18 mouse cellular contexts compared by ENCODE assay signal in genomic region chr16:44365522-44365921, GRCm38 (mm10). TPM values are rescaled to one million over a fixed set of nuclear protein-coding genes. Genes with fewer than 3 reads are reported as not detected.
"Had no signal": no experiment of that assay in that cellular context is flagged by ENCODE, and none has a peak within 500 bp of the region (broad histone marks: within the 10 kb centered on the region; RNA-seq: fewer than 3 reads in every experiment).

No protein-coding gene starts in this region.

- H3K4me3 ChIP-seq: kidney, embryonic 15.5 days; left cerebral cortex, adult 2 months; limb, embryonic 12.5 days; lung, embryonic 15.5 days; midbrain, embryonic 13.5 days had no signal

- H3K4me1 ChIP-seq: kidney, embryonic 15.5 days; limb, embryonic 12.5 days; lung, embryonic 15.5 days; midbrain, embryonic 13.5 days had no signal

- DNase-seq: kidney, adult 2 months; kidney, postnatal 14 days; lung, postnatal 14 days; right cerebral cortex, adult 18-20 months; right cerebral cortex, postnatal 25 days; thymus, adult 18-20 months; thymus, postnatal 14 days had no signal

- H3K9me3 ChIP-seq: kidney, embryonic 15.5 days; limb, embryonic 12.5 days; lung, embryonic 15.5 days; midbrain, embryonic 13.5 days had no signal

- ATAC-seq: inflammation-experienced regulatory T-cells, adult 6 months; midbrain, embryonic 13.5 days had no signal

- H3K27ac ChIP-seq: kidney, embryonic 15.5 days; left cerebral cortex, adult 2 months; limb, embryonic 12.5 days; lung, embryonic 15.5 days; macrophage; midbrain, embryonic 13.5 days; stomach, postnatal 0 days had no signal

- H3K9ac ChIP-seq: kidney, embryonic 15.5 days; limb, embryonic 12.5 days; lung, embryonic 15.5 days; midbrain, embryonic 13.5 days had no signal

- H3K4me2 ChIP-seq: kidney, embryonic 15.5 days; limb, embryonic 12.5 days; lung, embryonic 15.5 days; midbrain, embryonic 13.5 days had no signal

- H3K27me3 ChIP-seq: kidney, embryonic 15.5 days; limb, embryonic 12.5 days; lung, embryonic 15.5 days; midbrain, embryonic 13.5 days had no signal

RNA-seq across cellular contexts. Expression of gene Cfap44, which starts 29.1 kb away (rescaled TPM):
- total RNA-seq: liver, adult 2 months had no signal
- polyA plus RNA-seq: inflammation-experienced regulatory T-cells, adult 6 months; large intestine, adult 2 months; liver, adult 2 months; macrophage; small intestine, adult 2 months had no signal

RNA-seq across cellular contexts. Expression of gene Sidt1, which starts 32.5 kb away (rescaled TPM):
- polyA plus RNA-seq: macrophage had no signal
